Mouse (Mus musculus) C2C12 (cell line): ENCODE data around the gene Zfp771.

Experiments used
- CEBPB ChIP-seq: IDR thresholded peaks from one replicate; pipeline ENCODE4 v1.6.1; 2011; ENCODE audit warnings: low read depth, mild to moderate bottlenecking, control low read depth, moderate library complexity
- CTCF ChIP-seq: IDR thresholded peaks from one replicate; pipeline ENCODE4 v1.5.1; 2011; ENCODE audit not compliant: control insufficient read depth, insufficient read depth, insufficient read length
- FOSL1 ChIP-seq: IDR thresholded peaks from one replicate; pipeline ENCODE4 v1.8.0; 2011; ENCODE audit warnings: mild to moderate bottlenecking, low read length; ENCODE audit not compliant: poor library complexity, insufficient read depth, severe bottlenecking
- MAX ChIP-seq: IDR thresholded peaks from one replicate; pipeline ENCODE4 v1.6.1; 2011; ENCODE audit warnings: mild to moderate bottlenecking, control low read depth
- MYOD1 ChIP-seq: IDR thresholded peaks from one replicate; pipeline ENCODE4 v1.6.1; 2011; ENCODE audit warnings: low read depth; ENCODE audit not compliant: control insufficient read depth, insufficient read length
- MYOG ChIP-seq: IDR thresholded peaks from one replicate; pipeline ENCODE4 v1.6.1; 2011; ENCODE audit not compliant: control insufficient read depth, insufficient read length; ENCODE audit errors: extremely low read depth
- USF1 ChIP-seq: IDR thresholded peaks from one replicate; pipeline ENCODE4 v1.6.1; 2011; ENCODE audit warnings: low read depth, mild to moderate bottlenecking, control low read depth, moderate library complexity

DNA sequence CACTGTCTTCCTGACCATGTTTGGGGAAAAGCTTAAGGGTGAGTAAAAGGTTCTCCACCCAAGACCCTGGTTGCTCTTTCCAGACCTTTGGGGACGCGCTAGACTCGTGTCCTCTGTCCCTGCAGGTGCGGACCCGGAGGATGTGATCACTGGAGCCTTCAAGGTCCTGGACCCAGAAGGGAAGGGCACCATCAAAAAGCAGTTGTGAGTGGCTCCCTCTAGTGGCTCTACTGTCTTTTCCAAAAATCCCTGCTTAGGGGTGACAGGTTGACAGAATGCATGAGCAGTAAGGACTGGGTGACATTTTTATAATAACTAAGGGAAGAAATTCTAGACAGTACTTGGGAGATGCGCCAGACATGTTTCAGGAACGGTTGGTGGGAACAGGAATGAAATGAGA is 30.6 kb upstream of the Zfp771 start:
- TF ChIP-seq CTCF (no peak), MYOD1 (no peak), USF1 (no peak), CEBPB (no peak), MAX (no peak), MYOG (no peak), FOSL1 (no peak)
